Mouse (Mus musculus) cerebellum, adult 9-10 months (tissue): ENCODE measurements at regions not wholly inside any gene's neighbourhood (a gene's known extent, or its start where the extent isn't known, plus 50 kb on each side); places are given as distances from the start of the nearest gene placed in this dataset.

ENCODE experiments used
- DNase-seq: peaks from one replicate; pipeline ENCODE4 v3.0.0; 2022

DNA sequence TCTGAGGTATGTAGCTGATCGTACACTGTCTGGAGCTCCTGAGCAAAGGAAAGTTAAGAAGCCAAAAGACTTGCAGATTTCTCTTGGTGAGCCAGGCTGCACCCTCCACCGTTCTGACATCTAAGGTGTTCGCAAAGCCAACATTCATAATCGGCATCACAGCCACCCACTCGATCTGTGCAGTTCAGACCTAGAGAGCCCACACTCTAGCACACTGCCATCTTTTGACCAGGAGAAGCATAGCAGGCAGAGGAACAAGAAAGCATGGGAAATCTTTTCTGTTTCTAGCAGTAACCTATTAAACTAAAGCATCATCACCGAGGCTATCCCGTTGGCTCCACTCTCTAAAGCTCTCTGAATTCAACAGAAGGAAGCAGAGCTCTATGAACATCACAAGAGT, 59.2 kb downstream of the Areg start:
- peak; percentile 11 for DNase-seq

DNA sequence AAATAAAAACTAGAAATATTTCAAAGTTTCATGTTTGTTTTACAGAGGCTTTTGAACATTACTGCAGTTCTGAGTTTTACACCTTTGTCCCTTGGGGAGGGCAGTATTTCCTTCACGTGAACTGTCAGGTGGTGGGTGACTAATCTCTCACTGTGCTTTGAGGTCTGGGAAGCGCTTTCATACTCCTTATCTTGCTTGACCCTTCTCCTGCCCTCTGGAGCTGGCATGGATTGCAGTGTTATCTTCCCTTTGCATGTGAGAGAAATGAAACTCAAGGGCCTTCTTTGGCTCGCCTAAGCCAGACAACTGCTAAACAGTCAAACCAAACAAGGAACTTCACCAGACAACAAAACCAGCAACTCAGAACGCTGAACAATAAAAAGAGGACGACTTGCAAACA, 61.0 kb downstream of the Areg start:
- no peak for DNase-seq

DNA sequence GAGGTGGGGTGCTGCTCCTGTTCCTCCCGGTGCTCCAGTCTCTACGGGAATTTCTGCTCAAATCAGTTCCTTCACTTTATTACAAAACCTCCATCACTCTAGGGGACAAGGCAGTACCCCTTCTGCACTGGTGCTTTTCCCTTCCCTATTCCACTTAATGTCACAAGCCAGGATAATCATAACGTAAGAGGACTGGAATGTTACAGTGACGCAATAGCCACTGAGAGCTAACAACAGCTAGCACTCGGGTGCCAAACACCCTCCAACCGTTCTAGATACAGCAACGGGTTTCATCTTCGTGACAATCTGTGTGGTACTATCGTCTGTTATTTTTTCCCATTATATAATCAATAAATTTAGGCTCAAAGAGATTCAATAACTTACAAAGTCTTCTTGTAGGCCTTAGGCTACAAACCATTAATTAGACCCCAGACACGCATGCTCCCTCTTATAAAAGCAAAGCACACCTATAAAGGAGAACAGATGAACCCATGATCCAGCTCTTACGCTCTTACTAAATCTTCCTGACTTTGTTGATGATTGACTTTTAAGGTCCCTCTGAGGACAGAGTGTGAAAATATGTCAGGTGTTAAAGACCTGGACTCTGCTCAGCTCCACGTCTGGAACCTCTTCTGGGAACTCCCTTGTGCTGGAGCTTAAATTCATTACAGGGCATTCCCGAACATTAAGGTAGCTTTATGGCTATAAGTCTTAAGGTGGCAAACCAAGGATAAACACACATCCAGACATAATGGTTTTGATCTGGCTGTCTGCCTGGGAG, 65.0 kb downstream of the Areg start:
- DNase-seq = no peak

DNA sequence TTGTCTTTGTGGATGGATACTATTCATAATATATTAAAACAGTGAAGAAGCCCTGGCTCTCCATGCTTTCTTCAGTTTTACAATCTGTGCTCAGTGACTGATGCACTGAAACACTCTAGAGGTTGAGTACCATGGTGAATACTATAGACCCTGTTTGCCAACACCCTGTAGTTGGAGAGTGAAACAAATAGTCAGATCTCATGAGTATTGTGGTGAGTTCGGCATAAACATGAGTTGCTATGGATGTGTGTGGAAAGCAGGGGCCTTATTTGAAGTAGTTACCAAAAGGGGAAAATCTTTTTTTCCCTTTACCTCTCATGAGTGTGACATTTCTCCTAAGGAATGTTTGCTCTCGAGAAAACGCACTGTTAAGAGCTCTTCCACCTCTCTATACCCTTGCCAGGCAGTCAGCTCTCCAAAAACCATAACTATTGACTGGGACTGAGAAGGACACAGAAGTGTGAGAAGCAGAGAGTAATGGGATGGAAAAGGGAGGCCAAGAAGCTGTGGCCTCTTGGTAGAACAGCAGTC, 66.0 kb downstream of the Areg start:
- no peak for DNase-seq

DNA sequence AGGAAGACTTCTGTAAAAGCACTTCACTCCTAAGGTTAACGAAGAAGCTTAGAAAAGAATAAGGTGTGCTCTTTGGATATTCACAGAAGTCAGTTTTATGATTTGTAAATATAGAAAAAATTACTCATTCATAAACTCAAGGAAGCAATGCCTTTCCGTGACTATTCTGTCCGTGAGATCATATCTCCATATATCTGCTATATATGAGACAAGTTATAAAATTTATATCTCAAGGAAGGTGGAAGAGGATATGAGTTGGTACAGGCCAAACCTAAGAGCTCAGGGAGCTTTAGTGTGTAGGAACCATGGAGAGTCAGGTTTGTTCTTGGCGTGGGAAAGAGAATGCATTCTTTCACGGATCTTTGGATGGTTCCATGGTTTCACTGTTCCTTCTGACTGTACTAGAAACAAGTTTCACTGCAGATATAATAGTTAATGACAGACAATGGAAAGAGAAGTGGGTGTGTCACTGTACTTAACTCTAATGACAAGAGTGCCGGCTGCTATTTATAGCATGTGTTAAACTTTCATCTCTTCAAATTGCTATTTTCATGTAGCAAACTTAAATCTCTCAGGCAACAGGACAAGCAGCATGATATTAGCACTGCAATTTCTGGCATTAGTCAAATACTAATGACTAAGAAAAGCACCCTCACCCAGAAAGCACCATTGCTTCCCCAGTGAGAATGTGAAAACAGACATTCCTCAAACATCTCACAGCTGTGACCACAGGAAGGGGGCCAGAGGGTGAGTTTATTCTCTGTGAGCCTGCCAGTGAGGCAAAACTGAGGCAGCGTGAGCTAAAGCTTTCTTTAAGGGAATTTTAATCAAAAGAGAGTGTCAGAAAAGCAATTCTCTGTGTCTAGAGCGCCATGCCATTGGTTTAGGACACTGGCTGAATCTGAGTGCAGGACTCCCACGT, 67.4 kb downstream of the Areg start:
- no peak for DNase-seq

DNA sequence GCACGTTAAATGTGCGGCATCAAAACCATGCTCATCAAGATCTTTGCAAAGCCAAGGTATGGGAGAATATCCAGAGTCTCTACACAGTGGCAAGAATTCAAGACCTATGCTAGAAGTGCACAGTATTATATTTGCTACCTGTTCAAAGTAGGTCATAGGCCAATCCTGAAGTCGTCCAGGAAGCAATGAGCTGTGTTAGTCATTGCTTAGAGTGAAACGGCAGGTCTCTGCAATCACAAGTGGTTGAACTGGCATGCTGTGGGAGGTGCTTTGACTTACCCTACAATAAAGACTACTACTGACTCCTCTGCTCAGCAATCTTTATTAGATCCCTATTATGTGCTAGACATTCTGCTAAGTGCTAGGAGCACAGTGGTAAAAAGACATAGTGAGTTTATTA, 80.8 kb downstream of the Areg start:
- no peak for DNase-seq

DNA sequence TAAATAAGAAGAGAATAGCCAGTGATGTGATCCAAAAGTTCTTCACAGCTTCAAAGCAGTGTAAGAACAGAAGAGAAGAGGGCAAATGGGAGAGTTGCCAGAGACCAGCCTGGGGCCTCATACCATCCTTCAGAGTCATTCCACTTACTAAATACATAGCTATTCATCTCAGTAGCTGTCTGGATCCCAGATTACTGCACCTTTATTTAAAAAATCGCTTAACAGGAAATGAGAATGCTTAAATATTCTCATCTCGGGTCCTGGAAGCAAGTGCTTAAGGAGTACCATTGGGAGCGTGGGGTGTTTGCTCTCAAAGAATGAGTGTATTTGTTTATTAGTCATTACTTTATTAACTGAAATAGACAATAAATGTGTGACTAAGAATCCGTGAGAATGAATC, 102.3 kb downstream of the Areg start:
- DNase-seq = no peak

DNA sequence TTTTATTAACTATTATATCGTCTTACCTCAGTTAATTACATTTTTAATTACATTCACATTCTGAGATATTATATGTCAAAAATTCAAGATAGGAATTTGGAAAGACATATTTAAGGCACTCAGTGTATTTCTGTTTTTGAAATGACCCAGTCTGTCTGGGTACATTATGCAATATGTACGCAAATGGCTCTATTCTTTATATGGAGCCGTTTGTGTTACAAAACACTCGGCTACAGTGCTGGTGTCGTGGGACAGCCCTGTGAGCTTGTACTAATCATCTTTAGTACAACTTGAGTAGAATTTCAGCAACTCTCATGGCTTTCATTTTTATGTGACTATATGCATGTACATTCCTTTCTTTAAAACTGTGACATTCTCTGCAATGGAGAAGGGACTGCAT, 108.0 kb downstream of the Areg start:
- no peak for DNase-seq

DNA sequence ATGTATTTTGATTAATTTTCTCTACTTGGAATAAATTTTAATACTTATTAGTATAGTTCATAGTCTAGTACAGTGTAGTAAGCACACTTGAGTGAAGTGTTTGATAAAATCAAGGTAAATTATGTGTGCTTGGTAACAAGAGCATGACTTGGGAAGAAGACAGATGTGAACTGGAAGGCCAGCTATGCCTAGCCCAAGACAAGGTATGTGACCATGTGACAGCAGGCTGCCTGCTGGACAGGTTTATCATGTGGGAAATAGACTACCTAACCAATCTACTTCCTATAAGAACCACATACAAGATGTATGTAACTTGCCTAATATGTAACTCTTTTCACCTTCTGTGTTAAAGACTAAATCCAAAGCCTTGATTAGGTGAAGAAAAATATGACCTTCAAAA, 122.5 kb downstream of the Areg start:
- no peak for DNase-seq

DNA sequence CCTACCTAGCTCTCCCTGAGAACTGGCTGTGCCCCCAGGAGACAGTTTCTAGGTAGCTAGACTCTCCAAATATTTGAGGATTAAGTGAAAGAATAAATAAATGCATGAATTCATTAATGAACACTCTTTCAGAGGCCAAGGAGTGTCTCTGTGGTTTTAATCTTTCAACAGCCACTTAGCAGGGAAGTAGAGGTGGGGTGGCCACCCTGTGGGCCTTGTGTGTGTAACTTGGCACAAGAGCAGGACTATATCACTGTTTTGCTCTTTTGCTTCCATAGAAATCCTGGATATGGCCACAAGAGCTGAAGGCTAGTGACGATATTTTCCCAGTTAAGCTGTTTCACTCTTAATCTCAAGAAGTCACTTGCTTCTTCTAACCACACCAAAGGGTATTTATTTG, 123.1 kb downstream of the Areg start:
- no peak for DNase-seq

DNA sequence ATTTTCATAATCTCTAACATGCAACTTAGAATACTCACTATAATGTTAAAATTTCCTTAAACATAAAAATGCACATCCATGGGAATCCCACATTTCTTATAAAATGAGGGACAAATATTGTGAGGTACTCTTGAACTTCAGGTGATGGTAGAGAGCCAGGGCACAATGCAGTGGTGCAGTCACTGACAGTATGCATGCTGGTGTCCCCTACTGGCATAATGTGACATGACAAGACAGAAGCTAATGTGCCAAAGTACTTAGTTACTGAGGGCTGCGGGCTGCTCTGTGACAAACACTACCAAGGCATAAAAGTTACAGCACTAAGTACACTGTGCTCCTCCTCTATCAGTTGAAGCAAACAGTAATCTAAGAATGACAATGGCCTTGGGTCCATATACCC, 131.3 kb downstream of the Areg start:
- DNase-seq = no peak

DNA sequence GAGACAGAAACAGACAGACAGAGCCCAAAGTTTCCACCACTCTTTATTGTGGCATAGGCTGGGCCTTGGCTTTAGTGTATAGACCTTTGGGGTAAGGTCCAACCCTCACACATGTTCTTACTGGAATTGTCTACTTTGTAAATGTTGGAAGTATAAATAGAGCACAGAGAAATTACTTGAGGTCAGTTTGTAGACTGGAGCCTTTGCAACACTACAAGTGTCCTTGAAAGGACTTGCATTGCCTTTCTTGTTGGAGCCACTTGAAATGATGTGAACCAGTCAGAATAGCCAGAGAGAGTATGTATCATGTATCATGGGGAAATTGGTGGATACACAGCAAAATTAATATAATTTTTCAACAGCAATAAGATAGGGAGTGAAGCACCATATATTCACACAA, 131.4 kb downstream of the Btc start:
- DNase-seq = no peak

DNA sequence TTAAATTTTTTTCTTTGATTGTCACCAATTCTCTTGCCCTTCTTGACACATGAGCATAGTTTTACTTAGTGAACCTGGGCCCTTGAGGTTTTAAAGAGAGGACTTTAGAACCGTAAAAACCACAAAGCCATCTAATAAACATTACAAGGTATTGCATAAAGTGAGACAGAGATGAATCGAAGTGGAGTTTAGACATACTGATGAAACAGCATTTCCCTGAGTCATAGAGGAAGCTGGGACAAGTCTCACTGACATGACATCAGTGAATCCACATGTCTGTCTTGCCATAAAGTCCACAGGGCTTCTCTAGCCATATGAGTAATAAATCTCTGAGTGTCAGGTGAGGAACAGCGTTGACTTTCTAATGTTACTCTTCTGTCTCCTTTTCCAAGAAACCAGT, 128.4 kb downstream of the Btc start:
- DNase-seq = no peak

DNA sequence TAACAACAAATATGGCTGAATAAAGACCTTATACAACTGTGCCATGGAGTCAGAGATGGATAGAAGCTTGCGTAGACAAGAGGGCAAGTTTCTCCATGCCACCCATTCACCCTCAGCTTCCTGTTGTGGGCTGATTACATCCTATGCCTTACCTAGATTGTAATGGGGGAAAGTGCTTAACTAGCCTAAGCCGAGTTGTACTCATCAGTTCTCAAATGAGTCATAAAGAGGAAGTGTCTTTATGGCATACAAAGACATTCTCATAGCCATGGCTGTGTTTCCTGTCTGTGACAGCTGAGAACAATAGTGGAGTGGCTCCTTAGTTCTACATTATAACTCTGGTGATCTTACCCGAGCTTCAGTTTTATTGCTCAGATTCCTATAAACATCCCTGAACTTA, 124.3 kb downstream of the Btc start:
- DNase-seq = no peak

DNA sequence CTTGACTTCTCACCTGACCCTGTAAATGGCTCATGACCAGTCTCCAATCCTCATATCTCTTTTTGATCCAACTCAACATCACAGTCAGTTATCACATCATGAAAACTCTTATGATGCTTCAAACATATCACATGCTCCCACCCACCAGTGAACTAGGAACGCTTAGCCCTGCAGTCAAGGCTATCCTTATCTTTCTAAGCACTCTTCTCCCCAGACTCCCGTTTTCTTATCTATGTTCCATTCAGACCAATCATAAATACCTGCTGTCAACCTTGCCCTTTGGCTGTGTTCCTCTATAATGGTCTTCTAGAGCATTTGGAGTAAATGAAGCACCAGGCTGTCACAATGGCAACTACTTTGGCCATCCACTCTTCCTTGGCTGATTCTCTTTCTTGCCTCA, 123.3 kb downstream of the Btc start:
- DNase-seq = no peak

DNA sequence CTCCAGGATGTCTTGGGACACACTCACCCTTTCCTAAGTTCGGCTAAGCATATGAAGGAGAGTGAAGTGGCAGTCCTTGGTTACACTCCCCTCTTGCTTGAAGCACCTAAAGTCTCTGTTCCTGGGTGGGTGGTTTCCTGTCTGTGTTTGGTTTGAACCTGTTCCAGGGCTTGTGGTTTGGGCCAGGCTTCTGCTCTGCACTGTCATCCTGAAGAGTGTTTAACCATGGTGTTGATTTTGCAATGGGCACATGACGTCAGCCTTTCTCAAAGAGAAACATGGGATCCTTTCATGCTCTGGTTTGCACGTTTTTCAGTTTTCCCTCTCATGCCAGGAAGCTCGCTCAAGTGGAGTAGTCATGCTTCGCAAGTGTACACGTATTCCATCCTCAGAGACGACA, 119.8 kb downstream of the Btc start:
- DNase-seq = no peak

DNA sequence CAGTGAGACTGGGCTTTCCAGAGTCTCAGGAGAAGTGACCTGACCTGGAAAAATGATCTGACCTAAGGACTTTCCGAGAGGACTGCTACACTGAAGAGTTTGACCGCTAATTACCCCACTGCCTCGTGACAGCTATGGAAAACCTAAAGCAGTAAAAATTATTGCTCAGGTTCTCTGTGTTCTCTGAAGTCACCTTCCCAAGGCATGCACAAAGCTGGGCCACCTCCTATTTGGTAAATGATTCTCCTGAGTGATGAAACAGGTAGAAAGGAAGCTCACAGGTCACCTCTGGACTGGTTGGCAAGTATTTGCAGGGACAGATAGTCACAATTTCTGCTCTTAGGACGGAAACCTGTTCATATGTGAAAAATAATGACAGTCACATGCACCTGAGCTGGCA, 109.7 kb downstream of the Btc start:
- no peak for DNase-seq

DNA sequence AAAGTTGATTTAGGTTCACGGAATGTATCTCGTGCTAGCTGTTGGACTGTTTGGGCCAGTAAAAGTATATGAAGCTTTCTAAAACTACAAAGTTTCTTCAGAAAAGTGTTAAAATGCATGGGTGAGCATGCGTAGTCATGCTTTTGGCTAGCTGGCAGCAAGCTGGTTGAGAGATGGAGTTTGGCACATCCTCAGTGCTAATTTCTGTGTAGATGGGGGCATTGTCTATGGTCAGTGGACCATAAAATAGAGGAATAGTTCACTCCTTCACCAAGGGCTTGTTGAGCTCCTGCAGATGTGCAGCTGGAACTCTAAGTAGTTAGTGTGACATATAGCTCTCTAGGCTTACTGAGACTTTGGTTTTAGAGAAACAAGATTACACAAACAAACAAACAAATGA, 107.8 kb downstream of the Btc start:
- no peak for DNase-seq

DNA sequence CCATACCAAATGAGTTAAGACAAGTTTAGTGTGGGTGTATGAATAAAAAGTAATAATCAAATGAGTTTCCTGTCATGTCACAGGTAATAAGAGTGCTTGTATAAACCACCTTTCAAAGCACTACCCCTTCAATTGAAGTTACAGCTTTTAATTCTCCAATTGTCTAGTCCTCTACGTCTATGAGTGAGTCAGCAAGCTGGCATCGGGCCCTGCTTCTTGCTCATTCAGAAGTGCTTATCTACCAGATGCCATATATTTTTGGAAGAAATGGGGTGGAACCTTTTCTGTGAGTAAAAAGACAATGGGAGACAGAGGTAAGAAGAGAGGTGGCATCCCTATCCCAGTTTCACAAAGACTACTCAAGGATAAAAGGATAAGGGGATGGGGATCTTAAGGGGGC, 105.7 kb downstream of the Btc start:
- DNase-seq = no peak

DNA sequence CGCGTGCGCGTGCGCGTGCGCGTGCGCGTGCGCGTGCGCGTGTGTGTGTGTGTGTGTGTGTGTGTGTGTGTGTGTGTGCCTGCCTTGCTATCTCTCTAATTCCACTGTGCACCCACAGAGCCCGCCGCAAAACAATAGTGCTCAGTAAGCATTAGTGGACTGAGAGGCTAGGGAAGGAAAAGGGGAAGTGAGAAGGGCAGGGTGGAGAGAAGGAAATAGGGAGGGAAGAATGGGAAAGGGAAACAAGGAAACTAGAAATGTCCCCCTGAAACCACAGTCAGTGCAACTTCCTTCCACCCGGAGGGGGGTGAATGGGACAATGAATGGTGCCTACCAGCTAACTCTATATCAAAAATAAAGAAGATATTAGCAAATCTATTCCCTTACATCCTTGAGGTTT, 100.7 kb downstream of the Btc start:
- DNase-seq = no peak

DNA sequence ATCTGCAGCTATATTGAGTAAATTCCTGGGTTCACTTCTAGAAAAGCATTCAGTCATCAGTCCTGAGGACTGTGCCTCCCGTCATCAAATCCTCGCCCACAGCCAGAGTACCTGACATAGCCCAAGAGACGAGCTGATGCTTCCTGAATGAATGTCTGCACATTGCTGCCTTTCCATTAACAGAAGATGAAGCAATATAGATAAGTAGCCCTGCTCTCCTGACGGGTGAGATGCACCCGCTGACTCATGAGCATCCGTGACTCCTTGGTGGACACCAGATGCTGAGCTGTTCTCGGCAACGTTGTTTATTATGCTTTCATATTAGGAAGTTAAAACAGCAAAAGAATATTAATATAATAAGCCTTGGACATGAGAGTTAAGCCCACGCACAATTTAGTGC, 99.9 kb downstream of the Btc start:
- no peak for DNase-seq

DNA sequence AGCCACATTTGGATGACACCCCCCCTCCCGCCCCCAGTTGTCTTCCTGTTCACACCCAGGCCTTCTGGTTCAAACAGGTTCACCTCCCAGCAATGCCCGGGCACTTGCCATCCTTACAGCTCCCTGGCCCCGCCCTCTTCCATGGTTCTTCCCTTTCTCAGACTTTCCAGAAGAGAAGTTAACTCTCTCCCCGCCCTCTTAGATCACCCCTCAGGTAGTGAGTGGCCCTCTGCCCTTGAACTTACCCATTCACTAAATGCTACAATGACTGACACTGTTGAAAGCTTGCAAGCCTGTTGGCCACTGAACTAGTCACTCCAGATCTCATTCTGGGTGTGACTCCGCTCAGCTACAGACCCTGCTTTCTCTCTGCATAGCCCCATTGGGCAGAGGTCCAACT, 99.1 kb downstream of the Btc start:
- DNase-seq = no peak

DNA sequence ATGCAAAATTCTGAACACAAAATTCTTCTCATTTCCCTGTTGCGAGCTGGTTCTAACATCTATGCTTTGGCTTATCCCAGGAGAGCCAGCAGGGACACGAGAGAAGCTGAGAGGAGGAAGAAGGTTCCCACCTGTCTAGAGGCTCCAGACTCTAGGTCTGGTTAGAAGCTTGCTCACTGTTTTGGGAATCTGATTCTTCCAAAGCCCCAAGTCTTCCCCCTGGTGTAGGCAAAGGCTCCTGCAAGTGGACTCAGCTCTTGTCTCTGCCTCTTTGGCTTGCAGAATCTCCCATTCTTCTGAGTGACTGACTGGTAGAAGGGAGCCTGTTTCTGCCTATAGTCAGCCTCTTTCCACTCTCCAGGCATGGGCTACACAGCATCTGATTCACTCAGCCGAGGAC, 95.8 kb downstream of the Btc start:
- no peak for DNase-seq
